Mouse (Mus musculus): ENCODE measurements at regions not wholly inside any gene's neighbourhood (a gene's known extent, or its start where the extent isn't known, plus 50 kb on each side); places are given as distances from the start of the nearest gene placed in this dataset.

- H3K27ac ChIP-seq, result no peak overlapping the region
- intact Hi-C loops (cut with DNase I), result no loop called here
- H3K4me3 ChIP-seq, result no peak overlapping the region
- DNase-seq, result no peak
- no peak for TF ChIP-seq CTCF (IDR thresholded peaks at IDR 0.05)
These were observed 68.6 kb upstream of the Foxk1 start for GRCm38 (mm10) chr5:142332744-142333143.

GRCm38 (mm10) chr5:142337436-142337835 is 63.9 kb upstream of the Foxk1 start:
- no peak overlapping the region for H3K4me3 ChIP-seq
- DNase-seq, result no peak
- H3K27ac ChIP-seq, result no peak overlapping the region
- intact Hi-C loops (cut with DNase I), result no loop called here
- TF ChIP-seq CTCF (IDR thresholded peaks at IDR 0.05), result no peak

DNA sequence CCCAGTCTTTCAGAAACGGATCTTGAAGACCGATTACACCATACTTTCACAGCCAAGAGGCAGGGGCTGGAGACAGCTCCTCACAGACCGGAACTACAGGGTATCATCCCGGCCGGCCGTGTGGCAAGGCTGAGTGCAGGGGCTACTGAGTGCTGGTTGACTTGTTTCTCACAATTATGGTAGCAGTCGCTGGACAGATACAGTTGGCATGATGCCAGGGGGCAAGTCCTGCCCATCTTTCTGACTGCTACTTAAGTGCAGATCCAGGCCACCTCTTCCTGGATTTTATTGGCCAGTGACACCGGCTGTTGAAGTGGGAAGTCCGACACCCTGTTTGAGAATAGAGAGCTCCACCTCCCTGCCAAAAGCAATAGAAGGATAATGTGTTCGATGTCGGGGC is 63.2 kb upstream of the Foxk1 start:
- TF ChIP-seq CTCF (IDR thresholded peaks at IDR 0.05), result no peak
- intact Hi-C loops (cut with DNase I), result no loop called here
- no peak overlapping the region for H3K4me3 ChIP-seq

DNA sequence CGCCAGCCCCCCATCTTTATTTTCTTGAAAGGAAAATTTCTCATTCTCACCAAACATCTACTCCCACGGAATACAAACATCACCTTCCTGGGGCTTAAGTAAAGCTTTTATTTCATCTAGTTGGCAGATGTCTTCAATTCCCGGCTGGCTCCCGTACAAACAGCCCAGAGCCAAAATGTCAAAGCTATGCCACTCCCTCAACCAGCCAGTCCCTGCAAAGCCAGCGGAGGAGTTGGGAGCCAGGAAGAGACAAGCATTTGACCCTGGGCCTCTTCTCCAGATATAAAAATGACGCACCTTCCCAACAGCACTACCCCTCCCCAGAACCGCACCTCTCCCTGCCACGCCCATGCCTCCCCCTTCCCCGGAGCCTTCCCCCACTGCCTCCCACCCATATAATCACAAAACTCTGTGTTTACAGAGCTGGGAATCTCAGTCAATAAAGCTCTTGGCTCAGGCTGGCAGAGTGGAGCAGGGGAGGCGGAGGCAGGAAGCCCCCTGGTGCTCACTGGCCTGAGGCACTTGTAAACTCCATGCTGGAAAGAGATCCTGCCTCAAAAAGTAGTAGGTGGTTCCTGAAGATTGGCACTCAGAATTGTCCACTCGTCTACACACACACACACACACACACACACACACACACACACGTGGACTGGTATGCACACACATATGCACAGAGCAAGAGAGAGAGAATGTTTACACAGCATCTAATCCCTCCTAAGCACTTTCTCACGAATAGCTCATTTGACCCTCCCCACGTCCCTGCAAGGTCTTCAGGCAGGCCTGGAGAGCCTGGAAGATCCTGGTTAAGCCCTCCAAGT is 60.9 kb upstream of the Foxk1 start:
- intact Hi-C loops (cut with DNase I), result no loop called here
- TF ChIP-seq CTCF (IDR thresholded peaks at IDR 0.05), result no peak
- no peak overlapping the region for H3K4me3 ChIP-seq
- peak; percentile 50 for DNase-seq
- H3K27ac ChIP-seq, result peak overlapping the region; percentile 50; the same call in 1 of the 2 replicates

More for the DNA sequence above, 63.2 kb upstream of the Foxk1 start:
- DNase-seq, result no peak
- H3K27ac ChIP-seq, result no peak overlapping the region

DNA sequence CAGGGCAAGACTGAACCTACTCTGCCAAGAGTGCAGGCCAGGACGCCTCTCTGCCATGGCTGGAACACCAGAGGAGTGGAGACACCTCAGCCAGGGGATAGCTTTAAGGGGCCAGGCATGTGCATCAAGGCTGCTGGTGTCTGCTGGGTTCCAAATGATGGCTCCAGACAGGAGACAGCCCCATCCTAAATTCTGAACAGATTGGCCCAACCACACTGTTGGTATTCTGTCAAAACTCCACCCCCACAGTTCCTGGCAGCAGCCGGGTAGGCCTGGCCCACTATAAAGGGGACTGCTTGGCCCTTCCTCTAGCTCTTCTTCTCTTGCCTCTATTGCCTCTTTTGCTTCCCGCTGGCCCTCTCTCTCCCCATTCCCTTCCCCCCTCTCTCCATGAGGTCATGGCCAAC is 60.3 kb upstream of the Foxk1 start:
- no peak for TF ChIP-seq CTCF (IDR thresholded peaks at IDR 0.05)
- no peak for DNase-seq
- Histone ChIP-seq H3K4me3 (no peak overlapping the region), H3K27ac (no peak overlapping the region)
- intact Hi-C loops (cut with DNase I), result no loop called here

- Histone ChIP-seq H3K27ac (no peak overlapping the region), H3K4me3 (no peak overlapping the region)
- TF ChIP-seq CTCF (IDR thresholded peaks at IDR 0.05), result no peak
- intact Hi-C loops (cut with DNase I), result no loop called here
- DNase-seq, result no peak
These were observed 54.8 kb upstream of the Foxk1 start for GRCm38 (mm10) chr5:142346454-142346853.

DNA sequence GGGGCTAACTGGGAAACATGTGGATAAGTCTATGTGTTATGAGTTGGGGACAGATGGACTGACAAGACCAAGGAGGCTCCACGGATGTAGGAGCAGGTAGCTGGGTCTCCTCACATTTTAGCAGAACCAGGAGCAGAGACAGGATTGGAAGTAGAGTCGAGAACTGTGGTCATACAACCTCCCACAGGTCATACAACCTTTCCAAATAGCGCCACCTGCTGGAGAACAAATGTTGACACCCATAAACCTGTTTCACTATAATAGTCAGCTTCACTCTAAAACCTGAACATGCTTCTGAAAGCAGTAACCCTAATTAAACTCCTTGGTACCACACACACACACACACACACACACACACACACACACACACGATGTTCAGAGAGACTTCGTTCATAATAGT is 50.7 kb upstream of the Foxk1 start:
- no peak overlapping the region for H3K27ac ChIP-seq
- intact Hi-C loops (cut with DNase I), result no loop called here
- DNase-seq, result no peak
- TF ChIP-seq CTCF (IDR thresholded peaks at IDR 0.05), result peak; percentile 41
- no peak overlapping the region for H3K4me3 ChIP-seq

Data from gastrocnemius, adult 2 months (tissue).